Mouse (Mus musculus) heart, adult 8-10 months (tissue): ENCODE results near the gene Hoxd13. TPM values are rescaled to one million over a fixed set of nuclear protein-coding genes. Genes with fewer than 3 reads are reported as not detected.

Experiments
- DNase-seq: peaks from one replicate; pipeline ENCODE4 v3.0.0; 2022; ENCODE audit warnings: low spot score
- total RNA-seq, 4 experiments: library from RNA; stranded (reverse); gene quantifications; 2 replicates each; pipeline ENCODE4 v1.2.4; 2022

Gene Hoxd13
- total RNA-seq, 4 experiments from 2014 or later = not detected

GRCm38 (mm10) chr2:74694066-74694465 is 26.0 kb downstream of the Hoxd13 start:
- DNase-seq = no peak

- no peak for DNase-seq
Measured at GRCm38 (mm10) chr2:74695383-74695782, 27.3 kb downstream of the Hoxd13 start.

- DNase-seq = no peak
Measured at GRCm38 (mm10) chr2:74695813-74696430, 27.8 kb downstream of the Hoxd13 start.

- DNase-seq = no peak
Measured at GRCm38 (mm10) chr2:74696442-74697335, 28.6 kb downstream of the Hoxd13 start.

- no peak for DNase-seq
Measured at GRCm38 (mm10) chr2:74697567-74698121, 29.5 kb downstream of the Hoxd13 start, which contains the start of gene Hoxd9. Gene Hoxd9 (plus strand): TSS chr2:74697727.

GRCm38 (mm10) chr2:74698201-74699052 is 30.3 kb downstream of the Hoxd13 start:
- DNase-seq = no peak

GRCm38 (mm10) chr2:74699053-74699430 is 30.9 kb downstream of the Hoxd13 start:
- no peak for DNase-seq

- DNase-seq = no peak
Measured at GRCm38 (mm10) chr2:74699664-74700545, 31.8 kb downstream of the Hoxd13 start.

- DNase-seq = no peak
Measured at GRCm38 (mm10) chr2:74700546-74701112, 32.5 kb downstream of the Hoxd13 start.

GRCm38 (mm10) chr2:74701949-74702819 is 34.1 kb downstream of the Hoxd13 start:
- DNase-seq = peak; percentile 78

- DNase-seq = no peak
Measured at GRCm38 (mm10) chr2:74702820-74703219, 34.7 kb downstream of the Hoxd13 start.

GRCm38 (mm10) chr2:74703317-74703716 is 35.2 kb downstream of the Hoxd13 start:
- DNase-seq = no peak

GRCm38 (mm10) chr2:74703720-74704392 is 35.7 kb downstream of the Hoxd13 start:
- no peak for DNase-seq

GRCm38 (mm10) chr2:74704393-74704998 is 36.4 kb downstream of the Hoxd13 start, which contains the start of gene Hoxd8:
Gene Hoxd8 (plus strand): TSS chr2:74704615.
- no peak for DNase-seq

- no peak for DNase-seq
Measured at GRCm38 (mm10) chr2:74704999-74705466, 36.9 kb downstream of the Hoxd13 start.

GRCm38 (mm10) chr2:74705467-74706089 is 37.5 kb downstream of the Hoxd13 start:
- no peak for DNase-seq

- DNase-seq = no peak
Measured at GRCm38 (mm10) chr2:74706393-74706960, 38.4 kb downstream of the Hoxd13 start.
